Mouse (Mus musculus): ENCODE data around the gene Smim4. TPM values are rescaled to one million over a fixed set of nuclear protein-coding genes. Genes with fewer than 3 reads are reported as not detected.

The Smim4 gene
- 127 and 132 TPM in 2 replicates for polyA plus RNA-seq (2015; fragmentation: Nextera tagmentation; extraction: Ambion mirVana)

GRCm38 (mm10) chr14:31128826-31129219, at the start of gene Smim4:
Gene Smim4, minus strand, starts transcription at chr14:31128956.
- ATAC-seq, result peak; percentile 96
- Histone ChIP-seq H3K4me3 (ENCODE audit: low read depth, low read length) (peak within 1 kb of the TSS; percentile 72), H3K9ac (ENCODE audit: low read depth, low read length) (peak within 1 kb of the TSS; percentile 72), H3K4me2 (replicated peaks; ENCODE audit: low read depth) (peak within 1 kb of the TSS; percentile 89), H3K27ac (ENCODE audit: low read depth, low read length) (peak within 1 kb of the TSS; percentile 84), H3K27me3 (replicated peaks; ENCODE audit: control insufficient read depth, insufficient read depth, low read length) (no peaks in the 10 kb centered on the region), H3K36me3 (ENCODE audit: control insufficient read depth, insufficient read depth) (peaks cover 2% of the 10 kb centered on the region; the same call in 1 of the 2 replicates), H3K9me3 (ENCODE audit: control insufficient read depth) (no peaks in the 10 kb centered on the region), H3K4me1 (replicated peaks; ENCODE audit: control insufficient read depth, insufficient read depth, low read length) (peaks cover 14% of the 10 kb centered on the region)
- under 1% methylated on average over 33 of the region's 33 CpGs for WGBS
- TF ChIP-seq CTCF (IDR thresholded peaks at IDR 0.05; ENCODE audit: low read depth), result peak; percentile 83

- Histone ChIP-seq H3K4me1 (replicated peaks; ENCODE audit: control insufficient read depth, insufficient read depth, low read length) (no peaks in the 10 kb centered on the region), H3K27ac (ENCODE audit: low read depth, low read length) (no peak overlapping the region), H3K27me3 (replicated peaks; ENCODE audit: control insufficient read depth, insufficient read depth, low read length) (no peaks in the 10 kb centered on the region), H3K9me3 (ENCODE audit: control insufficient read depth) (no peaks in the 10 kb centered on the region), H3K9ac (ENCODE audit: low read depth, low read length) (no peak overlapping the region), H3K36me3 (ENCODE audit: control insufficient read depth, insufficient read depth) (peaks cover 95% of the 10 kb centered on the region), H3K4me2 (replicated peaks; ENCODE audit: low read depth) (no peak overlapping the region), H3K4me3 (ENCODE audit: low read depth, low read length) (no peak overlapping the region)
- 89% methylated on average over 5 of the region's 5 CpGs for WGBS
- TF ChIP-seq CTCF (IDR thresholded peaks at IDR 0.05; ENCODE audit: low read depth), result no peak
- ATAC-seq, result no peak
Observed at GRCm38 (mm10) chr14:31177715-31178114, 49.0 kb upstream of the Smim4 start.

- Histone ChIP-seq H3K27me3 (replicated peaks; ENCODE audit: control insufficient read depth, insufficient read depth, low read length) (no peaks in the 10 kb centered on the region), H3K4me1 (replicated peaks; ENCODE audit: control insufficient read depth, insufficient read depth, low read length) (no peaks in the 10 kb centered on the region), H3K9ac (ENCODE audit: low read depth, low read length) (no peak overlapping the region), H3K9me3 (ENCODE audit: control insufficient read depth) (no peaks in the 10 kb centered on the region), H3K36me3 (ENCODE audit: control insufficient read depth, insufficient read depth) (peaks cover 95% of the 10 kb centered on the region), H3K27ac (ENCODE audit: low read depth, low read length) (no peak overlapping the region), H3K4me3 (ENCODE audit: low read depth, low read length) (no peak overlapping the region), H3K4me2 (replicated peaks; ENCODE audit: low read depth) (no peak overlapping the region)
- TF ChIP-seq CTCF (IDR thresholded peaks at IDR 0.05; ENCODE audit: low read depth), result no peak
- ATAC-seq, result no peak
- 85% methylated on average over 16 of the region's 16 CpGs for WGBS
Observed at GRCm38 (mm10) chr14:31177287-31177686, 48.5 kb upstream of the Smim4 start.

GRCm38 (mm10) chr14:31173537-31173936, 44.8 kb upstream of the Smim4 start:
- peaks cover 75% of the 10 kb centered on the region for H3K36me3 ChIP-seq (ENCODE audit: control insufficient read depth, insufficient read depth)
- no peaks in the 10 kb centered on the region for H3K9me3 ChIP-seq (ENCODE audit: control insufficient read depth)
- no peak overlapping the region for H3K9ac ChIP-seq (ENCODE audit: low read depth, low read length)
- no peaks in the 10 kb centered on the region for H3K27me3 ChIP-seq (replicated peaks; ENCODE audit: control insufficient read depth, insufficient read depth, low read length)
- no peak for ATAC-seq
- H3K4me2 ChIP-seq (replicated peaks; ENCODE audit: low read depth), result no peak overlapping the region
- WGBS, result 79% methylated on average over 7 of the region's 7 CpGs
- no peaks in the 10 kb centered on the region for H3K4me1 ChIP-seq (replicated peaks; ENCODE audit: control insufficient read depth, insufficient read depth, low read length)
- H3K27ac ChIP-seq (ENCODE audit: low read depth, low read length), result peak overlapping the region; percentile 15; the same call in 1 of the 2 replicates
- no peak overlapping the region for H3K4me3 ChIP-seq (ENCODE audit: low read depth, low read length)
- TF ChIP-seq CTCF (IDR thresholded peaks at IDR 0.05; ENCODE audit: low read depth), result no peak

- Histone ChIP-seq H3K27me3 (replicated peaks; ENCODE audit: control insufficient read depth, insufficient read depth, low read length) (no peaks in the 10 kb centered on the region), H3K9me3 (ENCODE audit: control insufficient read depth) (no peaks in the 10 kb centered on the region), H3K36me3 (ENCODE audit: control insufficient read depth, insufficient read depth) (peaks cover 71% of the 10 kb centered on the region), H3K9ac (ENCODE audit: low read depth, low read length) (no peak overlapping the region), H3K4me1 (replicated peaks; ENCODE audit: control insufficient read depth, insufficient read depth, low read length) (no peaks in the 10 kb centered on the region), H3K27ac (ENCODE audit: low read depth, low read length) (no peak overlapping the region; the same call in 1 of the 2 replicates), H3K4me3 (ENCODE audit: low read depth, low read length) (no peak overlapping the region), H3K4me2 (replicated peaks; ENCODE audit: low read depth) (no peak overlapping the region)
- ATAC-seq, result no peak
- WGBS, result 74% methylated on average over 18 of the region's 18 CpGs
- no peak for TF ChIP-seq CTCF (IDR thresholded peaks at IDR 0.05; ENCODE audit: low read depth)
Observed at GRCm38 (mm10) chr14:31172781-31173455, 44.2 kb upstream of the Smim4 start.

- Histone ChIP-seq H3K9ac (ENCODE audit: low read depth, low read length) (no peak overlapping the region), H3K4me3 (ENCODE audit: low read depth, low read length) (no peak overlapping the region), H3K4me1 (replicated peaks; ENCODE audit: control insufficient read depth, insufficient read depth, low read length) (no peaks in the 10 kb centered on the region), H3K27ac (ENCODE audit: low read depth, low read length) (no peak overlapping the region; the same call in none of the 2 replicates), H3K4me2 (replicated peaks; ENCODE audit: low read depth) (no peak overlapping the region), H3K9me3 (ENCODE audit: control insufficient read depth) (no peaks in the 10 kb centered on the region), H3K36me3 (ENCODE audit: control insufficient read depth, insufficient read depth) (peaks cover 60% of the 10 kb centered on the region), H3K27me3 (replicated peaks; ENCODE audit: control insufficient read depth, insufficient read depth, low read length) (no peaks in the 10 kb centered on the region)
- no peak for TF ChIP-seq CTCF (IDR thresholded peaks at IDR 0.05; ENCODE audit: low read depth)
- ATAC-seq, result no peak
- WGBS, result 92% methylated on average over 15 of the region's 15 CpGs
Observed at GRCm38 (mm10) chr14:31171821-31172220, 43.1 kb upstream of the Smim4 start.
